Mouse (Mus musculus): ENCODE data around the gene Cab39l.

DNA sequence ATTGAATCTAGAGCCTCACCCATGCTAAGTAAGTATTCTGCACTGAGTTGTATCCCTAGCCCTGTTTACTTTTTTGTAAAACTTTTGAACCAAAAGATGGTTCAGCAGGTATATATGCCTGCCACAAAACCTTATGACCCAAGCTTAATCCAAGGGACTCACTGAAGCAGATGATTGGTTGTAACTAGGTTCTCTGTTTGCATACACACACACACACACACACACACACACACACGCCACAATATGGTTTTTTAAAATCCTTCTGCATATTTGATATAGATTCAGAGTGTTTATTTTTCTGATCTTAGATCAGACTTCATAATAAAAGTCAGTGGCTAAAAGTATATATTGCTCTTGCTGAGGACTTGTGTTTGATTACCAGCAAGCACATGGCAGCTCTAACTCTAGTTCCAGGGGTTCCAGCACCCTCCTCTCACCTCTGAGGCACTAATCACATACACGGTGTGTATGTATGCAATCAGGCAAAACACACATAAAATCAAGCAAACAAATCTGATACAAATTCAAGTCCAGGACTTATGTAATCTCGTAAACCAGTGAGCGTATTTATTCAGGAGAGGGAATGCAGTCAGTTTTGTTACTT, 97.2 kb downstream of the Cab39l start:
- TF ChIP-seq CTCF (IDR thresholded peaks at IDR 0.05; ENCODE audit: low read depth) = no peak
- TF ChIP-seq EP300 (IDR thresholded peaks at IDR 0.05; ENCODE audit: low read depth) = no peak

All from heart, postnatal 0 days (tissue).